Mouse (Mus musculus): ENCODE results near the gene Met.

GRCm38 (mm10) chr6:17562472-17563088 lies 99.0 kb downstream of the Met start:
- no peak for TF ChIP-seq CTCF (IDR thresholded peaks at IDR 0.05)
- TF ChIP-seq POLR2A (IDR thresholded peaks at IDR 0.05; ENCODE audit: insufficient read depth, low read depth, low read length), result no peak

Data from heart, adult 2 months (tissue).